Mouse (Mus musculus) v-Abl transformed pro-B cells (cell line): ENCODE measurements at regions not wholly inside any gene's neighbourhood (a gene's known extent, or its start where the extent isn't known, plus 50 kb on each side); places are given as distances from the start of the nearest gene placed in this dataset.

ENCODE experiments used
- in situ Hi-C, 2 experiments: fragments of 400-800 bp; cut with MboI; formaldehyde crosslinking; loops; one replicate each; pipeline ENCODE4 v1.15.1; 2025; ENCODE audit not compliant: unreplicated experiment in 2 of 2

GRCm38 (mm10) chr1:142006316-142006715, 1634.1 kb upstream of the B3galt2 start:
- in situ Hi-C loops = no loop called here

GRCm38 (mm10) chr1:142042751-142043150, 1597.7 kb upstream of the B3galt2 start:
- in situ Hi-C loops = no loop called here

GRCm38 (mm10) chr1:142055207-142055606, 1585.3 kb upstream of the B3galt2 start:
- in situ Hi-C loops = no loop called here
